ENCODE assay signal across 10 mouse cellular contexts in genomic region chr4:94554955-94555494, GRCm38 (mm10). TPM values are rescaled to one million over a fixed set of nuclear protein-coding genes. Genes with fewer than 3 reads are reported as not detected.
DNase-seq lines count a peak whose midpoint lies in the region; ATAC-seq lines count a peak whose summit lies in the region.
"Had no signal": no experiment of that assay in that cellular context is flagged by ENCODE, and none has a peak within 500 bp of the region (broad histone marks: within the 10 kb centered on the region; RNA-seq: fewer than 3 reads in every experiment).

No protein-coding gene starts in this region.

- WGBS in lung, embryonic 16.5 days: 88% methylated on average over 5 of the region's 5 CpGs
- 93% methylated on average over 5 of the region's 5 CpGs for WGBS in embryonic facial prominence, embryonic 12.5 days
- 93% methylated on average over 5 of the region's 5 CpGs for whole genome bisulfite sequencing in limb, embryonic 12.5 days
- 90% methylated on average over 5 of the region's 5 CpGs for WGBS in neural tube, embryonic 14.5 days

- H3K9ac ChIP-seq in lung, embryonic 16.5 days (ENCODE audit: low read length): no peak overlapping the region
- no peak overlapping the region for H3K9ac ChIP-seq in embryonic facial prominence, embryonic 12.5 days
- H3K9ac ChIP-seq in limb, embryonic 12.5 days (replicated peaks): no peak overlapping the region
- no peak overlapping the region for H3K9ac ChIP-seq in neural tube, embryonic 14.5 days (replicated peaks; ENCODE audit: low read depth, low read length)

- no peak for DNase-seq in lung, postnatal 36 days
- no peak for DNase-seq in urinary bladder, adult 18-20 months (ENCODE audit: low spot score in 2 of 2)
- DNase-seq: heart, postnatal 4 days; left cerebral cortex, postnatal 4 days had no signal

- peak overlapping the region; percentile 17; the same call in 1 of the 2 replicates for H3K4me2 ChIP-seq in lung, embryonic 16.5 days (ENCODE audit: low read depth, low read length)
- peak overlapping the region; percentile 66 for H3K4me2 ChIP-seq in embryonic facial prominence, embryonic 12.5 days (replicated peaks)
- peak overlapping the region; percentile 72; the same call in 1 of the 2 replicates for H3K4me2 ChIP-seq in limb, embryonic 12.5 days
- peak overlapping the region; percentile 55 for H3K4me2 ChIP-seq in neural tube, embryonic 14.5 days (ENCODE audit: low read depth, low read length)

- no peak for ATAC-seq in lung, embryonic 16.5 days (ENCODE audit: low read depth)
- no peak for ATAC-seq in embryonic facial prominence, embryonic 12.5 days (ENCODE audit: insufficient number of reproducible peaks, insufficient read depth, low FRiP score, low TSS enrichment)
- ATAC-seq in limb, embryonic 12.5 days (ENCODE audit: insufficient number of reproducible peaks, insufficient read depth, low FRiP score, low TSS enrichment, low read depth): no peak
- no peak for ATAC-seq in neural tube, embryonic 14.5 days (ENCODE audit: low read depth)
- no peak for ATAC-seq in megakaryocyte progenitor cell, adult 5-6 weeks (replicated peaks; ENCODE audit: poor library complexity)
- ATAC-seq: activated CD4-positive, CD25-positive, alpha-beta regulatory T cell, adult 4 months had no signal

- H3K27ac ChIP-seq in lung, embryonic 16.5 days (ENCODE audit: low read length): no peak overlapping the region
- H3K27ac ChIP-seq in embryonic facial prominence, embryonic 12.5 days: no peak overlapping the region
- H3K27ac ChIP-seq in limb, embryonic 12.5 days: no peak overlapping the region
- H3K27ac ChIP-seq in neural tube, embryonic 14.5 days (ENCODE audit: low read depth, low read length): no peak overlapping the region

- peak overlapping the region; percentile 6; the same call in 1 of the 2 replicates for H3K4me3 ChIP-seq in lung, embryonic 16.5 days (ENCODE audit: low read length)
- H3K4me3 ChIP-seq in embryonic facial prominence, embryonic 12.5 days: no peak overlapping the region
- H3K4me3 ChIP-seq in limb, embryonic 12.5 days (replicated peaks): 0 out of 2 replicates have a peak overlapping the region, but pooled peaks have one; percentile 92
- no peak overlapping the region for H3K4me3 ChIP-seq in neural tube, embryonic 14.5 days (ENCODE audit: low read depth, low read length)

- no peaks in the 10 kb centered on the region for H3K36me3 ChIP-seq in lung, embryonic 16.5 days (ENCODE audit: control insufficient read depth, insufficient read depth, low read length)
- H3K36me3 ChIP-seq in embryonic facial prominence, embryonic 12.5 days: no peaks in the 10 kb centered on the region
- no peaks in the 10 kb centered on the region for H3K36me3 ChIP-seq in limb, embryonic 12.5 days
- no peaks in the 10 kb centered on the region for H3K36me3 ChIP-seq in neural tube, embryonic 14.5 days (ENCODE audit: control insufficient read depth, insufficient read depth, low read length)

- H3K9me3 ChIP-seq in lung, embryonic 16.5 days (ENCODE audit: control insufficient read depth, low read length): no peaks in the 10 kb centered on the region
- H3K9me3 ChIP-seq in embryonic facial prominence, embryonic 12.5 days: no peaks in the 10 kb centered on the region
- H3K9me3 ChIP-seq in limb, embryonic 12.5 days: no peaks in the 10 kb centered on the region
- H3K9me3 ChIP-seq in neural tube, embryonic 14.5 days (ENCODE audit: control insufficient read depth, low read length): no peaks in the 10 kb centered on the region

- H3K27me3 ChIP-seq in lung, embryonic 16.5 days (ENCODE audit: control insufficient read depth, insufficient read depth, low read depth, low read length): no peaks in the 10 kb centered on the region
- H3K27me3 ChIP-seq in embryonic facial prominence, embryonic 12.5 days: no peaks in the 10 kb centered on the region
- H3K27me3 ChIP-seq in limb, embryonic 12.5 days: no peaks in the 10 kb centered on the region
- peaks cover 2% of the 10 kb centered on the region; the same call in 1 of the 2 replicates for H3K27me3 ChIP-seq in neural tube, embryonic 14.5 days (ENCODE audit: control insufficient read depth, insufficient read depth, low read length)

- H3K4me1 ChIP-seq in lung, embryonic 16.5 days (replicated peaks; ENCODE audit: control insufficient read depth, insufficient read depth, low read length): peaks cover 9% of the 10 kb centered on the region
- peaks cover 10% of the 10 kb centered on the region; the same call in 1 of the 2 replicates for H3K4me1 ChIP-seq in embryonic facial prominence, embryonic 12.5 days
- peaks cover 8% of the 10 kb centered on the region for H3K4me1 ChIP-seq in limb, embryonic 12.5 days (replicated peaks)
- H3K4me1 ChIP-seq in neural tube, embryonic 14.5 days (ENCODE audit: control insufficient read depth, insufficient read depth, low read length): peaks cover 9% of the 10 kb centered on the region

RNA-seq across cellular contexts. Expression of gene Gm10306, which starts 1.3 kb away (rescaled TPM):
- 0.63 TPM in 1 of 2 replicates, not detected in the other for polyA plus RNA-seq in lung, embryonic 16.5 days (2015; fragmentation: Nextera tagmentation; extraction: Ambion mirVana)
- polyA plus RNA-seq in embryonic facial prominence, embryonic 12.5 days (2016; fragmentation: Nextera tagmentation; extraction: Ambion mirVana): not detected in 2 replicates
- polyA plus RNA-seq in limb, embryonic 12.5 days (2016; fragmentation: Nextera tagmentation; extraction: Ambion mirVana): 0.79 TPM in 1 of 2 replicates, not detected in the other
- polyA plus RNA-seq in neural tube, embryonic 14.5 days (2014; fragmentation: Nextera tagmentation; extraction: Ambion mirVana): 0.62 TPM in 1 of 2 replicates, not detected in the other
- 0.42 TPM in 1 of 2 replicates, not detected in the other for total RNA-seq in megakaryocyte progenitor cell, adult 5-6 weeks (2015)
- not detected in 2 replicates for total RNA-seq in megakaryocyte progenitor cell, adult 5-6 weeks (2017)
- total RNA-seq: heart, postnatal 4 days; left cerebral cortex, postnatal 4 days had no signal
- polyA plus RNA-seq: activated CD4-positive, CD25-positive, alpha-beta regulatory T cell, adult 4 months had no signal

RNA-seq across cellular contexts. Expression of gene Caap1, which starts 1.6 kb away (rescaled TPM):
- polyA plus RNA-seq in lung, embryonic 16.5 days (2015; fragmentation: Nextera tagmentation; extraction: Ambion mirVana): 14.3 and 16.9 TPM in 2 replicates
- polyA plus RNA-seq in embryonic facial prominence, embryonic 12.5 days (2016; fragmentation: Nextera tagmentation; extraction: Ambion mirVana): 32.0 and 33.2 TPM in 2 replicates
- 29.8 and 32.4 TPM in 2 replicates for polyA plus RNA-seq in limb, embryonic 12.5 days (2016; fragmentation: Nextera tagmentation; extraction: Ambion mirVana)
- 19.4 and 23.6 TPM in 2 replicates for polyA plus RNA-seq in neural tube, embryonic 14.5 days (2014; fragmentation: Nextera tagmentation; extraction: Ambion mirVana)
- total RNA-seq in megakaryocyte progenitor cell, adult 5-6 weeks (2015): 26.4 and 27.1 TPM in 2 replicates
- 16.6 and 23.1 TPM in 2 replicates for total RNA-seq in megakaryocyte progenitor cell, adult 5-6 weeks (2017)

RNA-seq across cellular contexts. Expression of gene Plaa, which starts 48.0 kb away (rescaled TPM):
- 56.2 and 56.9 TPM in 2 replicates for polyA plus RNA-seq in lung, embryonic 16.5 days (2015; fragmentation: Nextera tagmentation; extraction: Ambion mirVana)
- polyA plus RNA-seq in embryonic facial prominence, embryonic 12.5 days (2016; fragmentation: Nextera tagmentation; extraction: Ambion mirVana): 83.8 and 90.1 TPM in 2 replicates
- 86.7 and 91.1 TPM in 2 replicates for polyA plus RNA-seq in limb, embryonic 12.5 days (2016; fragmentation: Nextera tagmentation; extraction: Ambion mirVana)
- polyA plus RNA-seq in neural tube, embryonic 14.5 days (2014; fragmentation: Nextera tagmentation; extraction: Ambion mirVana): 72.8 and 91.0 TPM in 2 replicates
- 75.1 and 82.3 TPM in 2 replicates for total RNA-seq in megakaryocyte progenitor cell, adult 5-6 weeks (2015)
- total RNA-seq in megakaryocyte progenitor cell, adult 5-6 weeks (2017): 102 and 109 TPM in 2 replicates

RNA-seq across cellular contexts. Expression of gene Ift74, which starts 59.3 kb away (rescaled TPM):
- 28.8 and 32.5 TPM in 2 replicates for polyA plus RNA-seq in lung, embryonic 16.5 days (2015; fragmentation: Nextera tagmentation; extraction: Ambion mirVana)
- polyA plus RNA-seq in embryonic facial prominence, embryonic 12.5 days (2016; fragmentation: Nextera tagmentation; extraction: Ambion mirVana): 50.3 and 50.8 TPM in 2 replicates
- 51.8 and 56.2 TPM in 2 replicates for polyA plus RNA-seq in limb, embryonic 12.5 days (2016; fragmentation: Nextera tagmentation; extraction: Ambion mirVana)
- polyA plus RNA-seq in neural tube, embryonic 14.5 days (2014; fragmentation: Nextera tagmentation; extraction: Ambion mirVana): 23.1 and 29.2 TPM in 2 replicates
- 14.8 and 18.6 TPM in 2 replicates for total RNA-seq in megakaryocyte progenitor cell, adult 5-6 weeks (2015)
- total RNA-seq in megakaryocyte progenitor cell, adult 5-6 weeks (2017): 9.7 and 14.1 TPM in 2 replicates

Comparison
In these comparisons a context has a peak if more than half of its experiments do, and no peak if none do; other contexts are left out.
1. H3K4me2 ChIP-seq: peak in every context shown above with its lines; median percentile 72 in limb, embryonic 12.5 days; 66 in embryonic facial prominence, embryonic 12.5 days; 55 in neural tube, embryonic 14.5 days; 17 in lung, embryonic 16.5 days.
2. H3K4me3 ChIP-seq: peak in lung, embryonic 16.5 days (single experiment) and limb, embryonic 12.5 days (single experiment); none in embryonic facial prominence, embryonic 12.5 days (single experiment) and neural tube, embryonic 14.5 days (single experiment).